Mouse (Mus musculus): ENCODE data around the gene Elovl2. TPM values are rescaled to one million over a fixed set of nuclear protein-coding genes. Genes with fewer than 3 reads are reported as not detected.
"Not testable (repeated sequence)": the region's sequence is repeated elsewhere in the genome, so short reads cannot be mapped to it uniquely, and the experiment has no call there.

Elovl2 gene
- polyA plus RNA-seq, 1 experiment: 132 TPM

DNA sequence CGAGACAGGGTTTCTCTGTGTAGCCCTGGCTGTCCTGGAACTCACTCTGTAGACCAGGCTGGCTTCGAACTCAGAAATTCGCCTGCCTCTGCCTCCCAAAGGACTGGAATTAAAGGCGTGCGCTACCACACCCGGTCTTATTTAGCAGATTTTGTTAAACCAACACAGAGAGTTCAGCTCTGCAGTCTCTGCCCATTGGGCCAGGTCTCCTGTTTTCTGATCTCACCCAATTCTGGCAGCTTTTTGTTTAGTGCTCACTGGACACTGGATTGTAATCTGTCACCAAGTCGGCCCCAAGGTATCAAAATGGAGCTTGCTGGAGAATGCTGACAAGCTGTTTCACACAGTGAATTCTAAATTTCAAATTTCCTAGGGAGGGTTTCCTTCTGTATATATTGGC lies 32.5 kb upstream of the Elovl2 start:
- Histone ChIP-seq H3K36me3 (ENCODE audit: control insufficient read depth, insufficient read depth, low read length) (no peaks in the 10 kb centered on the region), H3K27me3 (ENCODE audit: control insufficient read depth, insufficient read depth, low read length) (no peaks in the 10 kb centered on the region), H3K4me1 (ENCODE audit: control insufficient read depth, insufficient read depth, low read length) (no peaks in the 10 kb centered on the region), H3K4me3 (ENCODE audit: control insufficient read depth, low read depth, low read length) (no peak overlapping the region), H3K27ac (ENCODE audit: control insufficient read depth, insufficient read depth, low read depth, low read length) (no peak overlapping the region)
- TF ChIP-seq POLR2A (IDR thresholded peaks at IDR 0.05; ENCODE audit: control insufficient read depth, low read depth, low read length) (no peak), CTCF (IDR thresholded peaks at IDR 0.05; ENCODE audit: control insufficient read depth, insufficient read depth, insufficient replicate concordance, low read depth, low read length) (no peak)

DNA sequence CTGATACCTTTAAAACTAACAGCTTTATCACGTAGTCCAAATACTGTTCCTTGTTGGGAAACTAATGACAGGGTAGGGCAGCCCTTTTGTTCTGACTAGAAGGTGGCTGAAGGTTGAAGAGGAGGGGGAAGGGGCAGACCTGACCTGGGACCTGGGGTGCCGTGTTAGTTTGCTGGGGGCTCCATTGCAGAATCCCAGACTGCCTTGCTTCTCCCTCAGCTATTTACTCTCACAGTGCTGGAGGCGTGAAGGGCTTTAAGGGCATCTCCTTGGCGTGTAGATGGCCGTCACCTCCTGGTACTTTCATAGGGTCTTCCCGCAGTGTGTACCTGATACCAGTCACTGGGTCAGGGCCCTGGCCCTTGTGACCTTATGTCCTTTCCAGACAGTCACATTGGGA lies 31.9 kb upstream of the Elovl2 start:
- no peak overlapping the region for H3K4me3 ChIP-seq (ENCODE audit: control insufficient read depth, low read depth, low read length)

DNA sequence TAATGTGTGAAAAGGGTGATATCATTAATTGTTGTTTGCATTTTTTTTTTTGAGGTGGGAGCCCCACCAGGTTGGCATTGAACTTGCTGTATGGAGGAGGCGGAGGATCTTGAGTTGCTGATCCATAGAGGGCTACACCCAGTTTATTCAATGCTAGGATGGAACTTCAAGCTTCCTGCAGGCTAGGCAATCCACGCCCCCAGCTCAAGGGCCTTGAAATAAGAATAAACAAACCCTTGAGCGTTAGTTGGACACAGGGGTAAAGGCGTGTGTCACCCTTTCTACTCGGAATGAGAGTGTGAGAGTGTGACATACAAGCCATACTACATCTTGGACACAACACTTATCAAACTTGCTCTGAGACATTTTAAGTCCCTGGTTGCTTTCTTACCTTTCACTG lies 31.5 kb upstream of the Elovl2 start:
- H3K4me3 ChIP-seq (ENCODE audit: control insufficient read depth, low read depth, low read length): peak overlapping the region; percentile 8; the same call in 1 of the 2 replicates
- no peaks in the 10 kb centered on the region for H3K4me1 ChIP-seq (ENCODE audit: control insufficient read depth, insufficient read depth, low read length)
- no peaks in the 10 kb centered on the region for H3K36me3 ChIP-seq (ENCODE audit: control insufficient read depth, insufficient read depth, low read length)
- H3K27ac ChIP-seq (ENCODE audit: control insufficient read depth, insufficient read depth, low read depth, low read length): no peak overlapping the region
- no peaks in the 10 kb centered on the region for H3K27me3 ChIP-seq (ENCODE audit: control insufficient read depth, insufficient read depth, low read length)
- TF ChIP-seq POLR2A (IDR thresholded peaks at IDR 0.05; ENCODE audit: control insufficient read depth, low read depth, low read length) (no peak), CTCF (IDR thresholded peaks at IDR 0.05; ENCODE audit: control insufficient read depth, insufficient read depth, insufficient replicate concordance, low read depth, low read length) (no peak)

More for the DNA sequence above, 31.9 kb upstream of the Elovl2 start:
- H3K27ac ChIP-seq (ENCODE audit: control insufficient read depth, insufficient read depth, low read depth, low read length): no peak overlapping the region
- no peaks in the 10 kb centered on the region for H3K4me1 ChIP-seq (ENCODE audit: control insufficient read depth, insufficient read depth, low read length)
- H3K27me3 ChIP-seq (ENCODE audit: control insufficient read depth, insufficient read depth, low read length): no peaks in the 10 kb centered on the region
- no peaks in the 10 kb centered on the region for H3K36me3 ChIP-seq (ENCODE audit: control insufficient read depth, insufficient read depth, low read length)
- TF ChIP-seq CTCF (IDR thresholded peaks at IDR 0.05; ENCODE audit: control insufficient read depth, insufficient read depth, insufficient replicate concordance, low read depth, low read length) (no peak), POLR2A (IDR thresholded peaks at IDR 0.05; ENCODE audit: control insufficient read depth, low read depth, low read length) (no peak)

DNA sequence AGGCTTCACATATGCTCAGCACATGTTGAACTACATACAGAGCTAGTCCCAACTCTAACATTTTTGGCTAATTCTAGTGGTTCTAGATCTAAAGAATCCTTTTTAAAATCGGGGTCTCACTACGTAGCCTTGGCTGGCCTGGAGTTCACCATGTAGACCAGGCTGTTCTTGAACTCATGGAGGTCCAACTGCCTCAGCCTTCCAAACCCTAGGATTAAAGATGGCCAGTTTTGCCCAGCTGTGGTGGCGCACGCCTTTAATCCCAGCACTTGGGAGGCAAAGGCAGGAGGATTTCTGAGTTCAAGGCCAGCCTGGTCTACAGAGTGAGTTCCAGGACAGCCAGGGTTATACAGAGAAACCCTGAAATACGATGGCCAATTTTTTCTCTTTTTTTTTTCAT lies 31.0 kb upstream of the Elovl2 start:
- peak overlapping the region; percentile 52 for H3K4me3 ChIP-seq (ENCODE audit: control insufficient read depth, low read depth, low read length)
- not testable (repeated sequence) for H3K4me1 ChIP-seq (ENCODE audit: control insufficient read depth, insufficient read depth, low read length); H3K27me3 ChIP-seq (ENCODE audit: control insufficient read depth, insufficient read depth, low read length); H3K27ac ChIP-seq (ENCODE audit: control insufficient read depth, insufficient read depth, low read depth, low read length); H3K36me3 ChIP-seq (ENCODE audit: control insufficient read depth, insufficient read depth, low read length)

DNA sequence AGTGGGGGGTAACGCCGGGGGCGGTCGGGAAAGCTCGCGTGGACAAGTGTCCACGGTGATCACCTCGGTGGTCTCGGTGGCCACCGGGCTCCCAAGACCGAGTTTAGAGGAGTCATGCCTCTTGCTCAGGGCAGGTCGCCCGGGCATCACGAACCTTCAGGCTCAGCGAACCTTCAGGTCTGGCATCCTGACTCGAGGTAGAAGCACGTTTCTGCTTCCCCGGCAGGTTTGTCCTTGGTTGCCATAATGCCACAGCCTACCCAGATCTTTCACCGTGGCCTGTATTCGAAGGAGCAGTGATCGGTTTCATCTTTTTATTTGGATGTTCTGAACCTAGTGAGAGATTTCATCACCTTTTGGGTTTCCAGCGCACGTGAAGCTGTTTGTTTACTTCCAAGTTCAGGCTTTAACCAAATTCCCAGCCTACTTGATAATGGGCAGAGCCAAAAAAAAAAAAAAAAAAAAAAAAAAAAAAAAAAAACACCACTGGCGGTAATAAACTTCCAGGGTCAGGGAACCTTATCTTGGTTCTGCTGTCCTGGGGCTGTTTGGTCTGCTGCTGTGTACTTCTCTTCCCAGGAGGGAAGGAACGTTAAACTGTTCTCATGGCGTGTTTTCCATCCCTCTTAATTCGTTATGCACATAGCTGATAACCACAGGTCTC lies 30.2 kb upstream of the Elovl2 start:
- H3K36me3 ChIP-seq (ENCODE audit: control insufficient read depth, insufficient read depth, low read length): no peaks in the 10 kb centered on the region
- H3K27me3 ChIP-seq (ENCODE audit: control insufficient read depth, insufficient read depth, low read length): no peaks in the 10 kb centered on the region
- peak overlapping the region; percentile 98 for H3K4me3 ChIP-seq (ENCODE audit: control insufficient read depth, low read depth, low read length)
- H3K4me1 ChIP-seq (ENCODE audit: control insufficient read depth, insufficient read depth, low read length): no peaks in the 10 kb centered on the region
- H3K27ac ChIP-seq (ENCODE audit: control insufficient read depth, insufficient read depth, low read depth, low read length): no peak overlapping the region
- TF ChIP-seq CTCF (IDR thresholded peaks at IDR 0.05; ENCODE audit: control insufficient read depth, insufficient read depth, insufficient replicate concordance, low read depth, low read length): no peak
- TF ChIP-seq POLR2A (IDR thresholded peaks at IDR 0.05; ENCODE audit: control insufficient read depth, low read depth, low read length): no peak

DNA sequence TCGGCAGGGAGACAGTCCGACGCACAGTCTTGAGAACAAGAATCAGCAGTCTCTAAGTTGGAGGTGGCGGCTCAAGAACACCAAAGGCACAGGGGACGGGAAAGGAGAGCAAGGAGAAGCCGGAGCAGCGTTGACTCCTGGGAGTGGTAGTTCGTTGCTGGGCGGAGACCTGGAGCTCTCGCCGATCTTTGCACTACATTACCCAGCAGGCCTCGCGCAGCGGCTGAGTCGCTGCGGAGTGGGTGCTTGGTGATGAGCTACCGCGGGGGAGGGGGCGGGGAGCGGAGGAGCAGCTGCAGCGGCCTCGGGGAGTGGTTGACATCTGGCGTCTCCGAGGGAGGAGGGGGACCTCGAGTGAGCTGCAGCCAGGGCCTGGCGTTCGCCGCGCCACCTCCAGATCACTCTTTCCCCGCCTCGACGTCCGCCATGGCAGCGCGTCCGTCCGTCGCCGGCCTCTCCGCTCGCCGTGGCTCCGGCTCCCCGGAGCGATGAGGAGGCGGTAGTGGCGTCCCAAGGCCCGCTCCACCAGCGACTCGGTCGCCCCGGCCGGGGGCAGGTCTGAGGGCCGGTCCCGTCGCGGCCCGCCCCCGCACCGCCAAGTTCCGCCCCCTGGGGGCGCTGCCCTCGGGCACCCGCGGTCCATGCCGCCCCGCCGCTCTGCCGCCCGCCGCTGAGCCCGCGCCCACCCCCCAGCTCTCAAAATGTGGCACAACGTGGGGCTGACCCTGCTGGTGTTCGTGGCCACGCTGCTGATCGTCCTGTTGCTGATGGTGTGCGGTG lies 29.5 kb upstream of the Elovl2 start, which contains the start of gene Smim13:
Smim13 (plus strand) TSS at position 307 of the 780 bp plus-strand sequence.
- peak within 1 kb of the TSS; percentile 98 for H3K4me3 ChIP-seq (ENCODE audit: control insufficient read depth, low read depth, low read length)
- no peaks in the 10 kb centered on the region for H3K4me1 ChIP-seq (ENCODE audit: control insufficient read depth, insufficient read depth, low read length)
- no peaks in the 10 kb centered on the region for H3K36me3 ChIP-seq (ENCODE audit: control insufficient read depth, insufficient read depth, low read length)
- peak within 1 kb of the TSS; percentile 95 for H3K27ac ChIP-seq (ENCODE audit: control insufficient read depth, insufficient read depth, low read depth, low read length)
- no peaks in the 10 kb centered on the region for H3K27me3 ChIP-seq (ENCODE audit: control insufficient read depth, insufficient read depth, low read length)
- peak; percentile 84; the same call in 1 of the 2 replicates for TF ChIP-seq POLR2A (IDR thresholded peaks at IDR 0.05; ENCODE audit: control insufficient read depth, low read depth, low read length)
- no peak for TF ChIP-seq CTCF (IDR thresholded peaks at IDR 0.05; ENCODE audit: control insufficient read depth, insufficient read depth, insufficient replicate concordance, low read depth, low read length)

DNA sequence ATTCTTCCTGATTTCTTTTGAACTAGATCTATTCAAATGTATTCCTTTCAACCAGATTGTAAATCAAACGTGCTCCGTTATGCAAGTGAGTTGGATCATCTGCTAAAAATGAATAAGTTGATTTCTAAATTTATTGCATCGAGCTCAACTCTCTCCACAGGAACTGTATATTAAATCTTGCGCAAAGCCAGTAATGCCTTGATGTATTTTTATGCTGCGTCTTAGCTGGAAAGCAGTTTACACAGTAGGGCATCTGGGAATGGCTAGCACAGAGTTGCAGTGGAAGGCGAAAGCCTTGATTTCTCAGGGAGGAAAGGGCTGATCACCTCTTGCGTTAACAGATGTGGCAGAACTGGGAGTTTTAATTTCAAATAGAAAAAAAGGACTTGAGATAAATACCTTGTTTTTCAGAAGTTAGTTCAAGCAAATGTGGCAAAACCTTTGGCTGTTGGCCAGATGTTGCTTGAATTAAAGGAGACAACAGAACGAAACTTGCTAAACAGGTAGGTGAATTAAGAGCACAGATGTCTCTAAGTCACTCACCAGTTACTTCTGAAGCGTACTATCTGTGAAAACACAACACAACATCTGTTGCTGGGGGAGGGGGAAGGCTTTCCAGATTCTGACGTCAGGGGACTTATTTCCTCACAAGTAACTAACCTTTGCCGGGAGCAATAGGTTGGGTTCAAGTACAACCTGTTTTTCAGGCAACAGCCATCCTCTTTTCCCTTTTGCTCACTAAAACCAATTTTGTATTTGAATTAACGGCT lies 28.7 kb upstream of the Elovl2 start:
- H3K4me3 ChIP-seq (ENCODE audit: control insufficient read depth, low read depth, low read length): peak overlapping the region; percentile 98
- H3K27ac ChIP-seq (ENCODE audit: control insufficient read depth, insufficient read depth, low read depth, low read length): peak overlapping the region; percentile 95

More for the DNA sequence above, 28.7 kb upstream of the Elovl2 start:
- Histone ChIP-seq H3K4me1 (ENCODE audit: control insufficient read depth, insufficient read depth, low read length) (peaks cover 2% of the 10 kb centered on the region), H3K36me3 (ENCODE audit: control insufficient read depth, insufficient read depth, low read length) (no peaks in the 10 kb centered on the region), H3K27me3 (ENCODE audit: control insufficient read depth, insufficient read depth, low read length) (no peaks in the 10 kb centered on the region)
- no peak for TF ChIP-seq CTCF (IDR thresholded peaks at IDR 0.05; ENCODE audit: control insufficient read depth, insufficient read depth, insufficient replicate concordance, low read depth, low read length)
- TF ChIP-seq POLR2A (IDR thresholded peaks at IDR 0.05; ENCODE audit: control insufficient read depth, low read depth, low read length): no peak
